Mouse (Mus musculus): ENCODE results near the gene Gpa33. TPM values are rescaled to one million over a fixed set of nuclear protein-coding genes. Genes with fewer than 3 reads are reported as not detected.

The Gpa33 gene
- total and polyA plus RNA-seq, 3 experiments = not detected

DNA sequence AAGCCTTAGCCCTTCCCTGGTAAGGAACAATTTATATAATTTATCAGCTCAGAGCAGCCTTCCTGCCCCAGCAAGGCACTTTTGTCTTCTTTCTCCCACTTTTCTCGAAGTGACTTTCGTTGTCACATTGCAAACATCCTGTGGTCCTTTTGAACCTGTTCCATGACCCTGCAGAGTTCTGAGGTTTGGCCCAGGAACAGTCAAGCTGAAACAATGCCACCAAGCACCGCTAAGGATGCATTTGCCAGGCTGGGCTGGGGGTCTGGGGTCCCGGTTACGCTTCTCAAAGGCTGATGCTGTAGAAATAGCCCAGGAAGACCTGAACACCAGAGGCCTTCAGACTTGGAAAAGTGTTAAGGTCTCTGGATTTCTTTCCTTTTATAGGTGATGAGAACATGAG lies 55.3 kb downstream of the Gpa33 start:
- 65% methylated on average over 5 of the region's 5 CpGs for WGBS
- TF ChIP-seq CTCF (IDR thresholded peaks at IDR 0.05) = no peak
- no peak for TF ChIP-seq POLR2A (IDR thresholded peaks at IDR 0.05; ENCODE audit: insufficient read depth, low read depth, low read length)
- TF ChIP-seq EP300 (IDR thresholded peaks at IDR 0.05; ENCODE audit: insufficient read depth, low read depth, low read length) = no peak
- H3K27ac ChIP-seq = no peak overlapping the region

DNA sequence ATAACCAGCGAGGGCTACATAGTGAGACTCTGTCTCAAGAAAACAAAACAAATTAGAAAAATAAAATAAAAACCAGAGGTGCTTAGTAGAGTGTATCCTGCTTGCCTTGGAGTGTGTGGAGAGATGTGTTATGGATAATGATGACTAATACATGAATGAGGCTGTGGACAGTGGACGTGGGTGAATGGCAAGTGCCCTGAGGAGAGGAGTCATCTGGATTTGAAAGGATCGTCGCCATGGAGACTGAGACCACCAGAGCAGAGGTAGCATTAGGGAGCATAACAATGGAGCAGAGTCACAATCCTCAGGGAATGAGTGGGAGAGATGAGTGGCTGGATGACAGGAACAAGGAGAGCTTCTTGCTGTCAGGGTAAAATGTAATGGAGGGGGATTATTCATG lies 59.8 kb downstream of the Gpa33 start:
- Histone ChIP-seq H3K36me3 (ENCODE audit: control insufficient read depth, insufficient read depth, low read length) (no peaks in the 10 kb centered on the region), H3K4me1 (ENCODE audit: control insufficient read depth, insufficient read depth, low read length) (no peaks in the 10 kb centered on the region), H3K27me3 (ENCODE audit: control insufficient read depth, insufficient read depth, low read length) (no peaks in the 10 kb centered on the region), H3K79me2 (replicated peaks; ENCODE audit: control insufficient read depth, insufficient read depth, low read length) (no peaks in the 10 kb centered on the region), H3K4me3 (no peak overlapping the region), H3K27ac (no peak overlapping the region), H3K9ac (ENCODE audit: low read depth, low read length) (no peak overlapping the region)
- 86% methylated on average over 4 of the region's 4 CpGs for WGBS
- TF ChIP-seq CTCF (IDR thresholded peaks at IDR 0.05) = no peak
- no peak for TF ChIP-seq POLR2A (IDR thresholded peaks at IDR 0.05; ENCODE audit: insufficient read depth, low read depth, low read length)
- no peak for TF ChIP-seq EP300 (IDR thresholded peaks at IDR 0.05; ENCODE audit: insufficient read depth, low read depth, low read length)
- intact Hi-C loops (cut with DNase I) = no loop called here
- DNase-seq = no peak

More for the DNA sequence above, 55.3 kb downstream of the Gpa33 start:
- Histone ChIP-seq H3K27me3 (ENCODE audit: control insufficient read depth, insufficient read depth, low read length) (no peaks in the 10 kb centered on the region), H3K4me3 (no peak overlapping the region), H3K36me3 (ENCODE audit: control insufficient read depth, insufficient read depth, low read length) (no peaks in the 10 kb centered on the region), H3K79me2 (replicated peaks; ENCODE audit: control insufficient read depth, insufficient read depth, low read length) (no peaks in the 10 kb centered on the region), H3K9ac (ENCODE audit: low read depth, low read length) (no peak overlapping the region), H3K4me1 (ENCODE audit: control insufficient read depth, insufficient read depth, low read length) (no peaks in the 10 kb centered on the region; the same call in 1 of the 2 replicates)
- intact Hi-C loops (cut with DNase I) = no loop called here
- no peak for DNase-seq

DNA sequence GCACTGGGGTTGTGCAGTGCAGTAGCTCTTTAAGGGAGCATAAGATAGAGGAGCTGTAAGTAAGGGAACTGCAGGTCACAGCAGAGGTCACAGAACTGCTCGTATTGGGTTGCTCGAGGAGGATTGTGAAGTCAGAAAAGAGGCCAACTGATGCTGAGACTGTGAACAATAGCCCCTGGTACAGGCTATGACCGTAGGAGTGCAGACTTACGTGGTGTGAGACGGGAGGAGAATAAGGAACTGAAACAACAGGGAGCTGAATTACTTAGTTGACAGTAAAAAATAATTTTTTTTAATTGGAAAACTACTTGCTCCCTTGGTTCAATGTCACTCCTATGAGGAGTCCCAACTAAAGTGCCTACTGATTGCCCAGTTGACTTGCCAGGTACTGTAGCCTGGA lies 74.1 kb downstream of the Gpa33 start:
- DNase-seq = no peak
- no peaks in the 10 kb centered on the region for H3K79me2 ChIP-seq (replicated peaks; ENCODE audit: control insufficient read depth, insufficient read depth, low read length)
- H3K36me3 ChIP-seq (ENCODE audit: control insufficient read depth, insufficient read depth, low read length) = no peaks in the 10 kb centered on the region
- H3K4me3 ChIP-seq = no peak overlapping the region
- H3K4me1 ChIP-seq (ENCODE audit: control insufficient read depth, insufficient read depth, low read length) = no peaks in the 10 kb centered on the region
- 58% methylated on average over 5 of the region's 5 CpGs for WGBS
- H3K27me3 ChIP-seq (ENCODE audit: control insufficient read depth, insufficient read depth, low read length) = no peaks in the 10 kb centered on the region
- intact Hi-C loops (cut with DNase I) = no loop called here
- no peak overlapping the region for H3K27ac ChIP-seq
- TF ChIP-seq CTCF (IDR thresholded peaks at IDR 0.05) (no peak), EP300 (IDR thresholded peaks at IDR 0.05; ENCODE audit: insufficient read depth, low read depth, low read length) (no peak), POLR2A (IDR thresholded peaks at IDR 0.05; ENCODE audit: insufficient read depth, low read depth, low read length) (no peak)
- H3K9ac ChIP-seq (ENCODE audit: low read depth, low read length) = no peak overlapping the region

DNA sequence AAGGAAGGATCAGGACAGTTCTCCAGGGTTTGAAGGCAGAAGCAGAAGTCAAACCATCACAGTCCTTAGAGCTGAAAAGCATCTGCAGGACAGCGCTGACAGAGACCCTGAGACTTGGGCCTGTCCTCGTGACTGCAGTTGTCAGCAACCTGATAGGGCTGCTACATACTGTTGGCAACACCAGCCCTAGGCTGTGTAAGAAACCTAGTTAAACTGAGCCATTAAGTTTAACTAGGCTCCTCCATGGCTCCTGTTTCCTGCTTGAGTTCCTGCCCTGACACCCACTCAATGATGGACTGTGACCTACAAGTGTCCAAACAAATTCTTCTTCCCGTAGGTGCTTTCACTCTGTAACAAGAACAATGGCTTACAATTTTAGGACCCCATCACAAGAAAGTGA lies 75.1 kb downstream of the Gpa33 start:
- Histone ChIP-seq H3K36me3 (ENCODE audit: control insufficient read depth, insufficient read depth, low read length) (no peaks in the 10 kb centered on the region), H3K4me1 (ENCODE audit: control insufficient read depth, insufficient read depth, low read length) (no peaks in the 10 kb centered on the region), H3K27ac (no peak overlapping the region), H3K9ac (ENCODE audit: low read depth, low read length) (no peak overlapping the region), H3K27me3 (ENCODE audit: control insufficient read depth, insufficient read depth, low read length) (no peaks in the 10 kb centered on the region), H3K79me2 (replicated peaks; ENCODE audit: control insufficient read depth, insufficient read depth, low read length) (no peaks in the 10 kb centered on the region), H3K4me3 (no peak overlapping the region)
- TF ChIP-seq EP300 (IDR thresholded peaks at IDR 0.05; ENCODE audit: insufficient read depth, low read depth, low read length) (no peak), CTCF (IDR thresholded peaks at IDR 0.05) (no peak), POLR2A (IDR thresholded peaks at IDR 0.05; ENCODE audit: insufficient read depth, low read depth, low read length) (no peak)
- intact Hi-C loops (cut with DNase I) = no loop called here
- no peak for DNase-seq
- WGBS = 59% methylated on average over 3 of the region's 3 CpGs

DNA sequence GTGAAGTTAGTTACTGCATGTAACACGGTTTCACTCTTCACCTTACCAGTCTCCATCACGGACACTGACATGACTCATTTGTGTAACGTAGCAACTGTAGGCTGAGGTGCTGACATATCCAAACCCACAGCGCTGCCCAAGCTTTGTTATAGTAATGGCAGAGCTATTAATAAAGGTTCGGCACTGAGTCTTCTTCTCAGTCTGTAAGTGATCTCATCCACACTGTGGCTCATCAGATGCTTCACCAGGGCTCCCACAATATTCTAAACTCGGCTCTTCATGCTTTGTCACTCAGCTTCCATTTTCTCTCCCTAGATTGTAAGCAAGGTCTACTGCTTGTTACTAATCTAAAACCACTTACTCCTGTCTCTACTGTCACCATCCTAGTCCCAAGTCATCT lies 79.3 kb downstream of the Gpa33 start:
- no peaks in the 10 kb centered on the region for H3K4me1 ChIP-seq (ENCODE audit: control insufficient read depth, insufficient read depth, low read length)
- H3K27me3 ChIP-seq (ENCODE audit: control insufficient read depth, insufficient read depth, low read length) = no peaks in the 10 kb centered on the region
- no peak for DNase-seq
- H3K4me3 ChIP-seq = no peak overlapping the region
- no peaks in the 10 kb centered on the region for H3K79me2 ChIP-seq (replicated peaks; ENCODE audit: control insufficient read depth, insufficient read depth, low read length)
- WGBS = 72% methylated on average over 6 of the region's 6 CpGs
- no peak overlapping the region for H3K9ac ChIP-seq (ENCODE audit: low read depth, low read length)
- no peaks in the 10 kb centered on the region for H3K36me3 ChIP-seq (ENCODE audit: control insufficient read depth, insufficient read depth, low read length)
- TF ChIP-seq CTCF (IDR thresholded peaks at IDR 0.05) (no peak), EP300 (IDR thresholded peaks at IDR 0.05; ENCODE audit: insufficient read depth, low read depth, low read length) (no peak), POLR2A (IDR thresholded peaks at IDR 0.05; ENCODE audit: insufficient read depth, low read depth, low read length) (no peak)
- intact Hi-C loops (cut with DNase I) = no loop called here
- H3K27ac ChIP-seq = no peak overlapping the region

DNA sequence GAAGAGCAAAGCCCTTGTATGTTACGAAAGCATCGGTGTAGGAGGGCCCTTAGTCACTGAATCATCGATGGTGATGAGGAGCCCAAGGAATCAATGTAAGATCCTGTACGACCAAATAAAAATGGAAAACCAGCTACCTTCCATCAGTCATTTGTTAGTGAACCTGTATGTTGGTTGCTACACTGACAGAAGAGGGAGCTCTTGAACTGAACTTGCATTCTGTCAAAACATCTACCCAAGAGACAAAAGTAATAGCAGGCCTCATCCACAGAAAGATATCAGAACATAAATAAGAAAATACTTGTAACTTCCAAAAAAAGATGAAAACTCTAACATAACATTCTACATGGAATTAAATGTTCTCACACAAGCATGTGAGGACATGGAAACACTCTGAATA lies 84.1 kb downstream of the Gpa33 start:
- no peaks in the 10 kb centered on the region for H3K27me3 ChIP-seq (ENCODE audit: control insufficient read depth, insufficient read depth, low read length)
- WGBS = 80% methylated on average over 4 of the region's 4 CpGs
- TF ChIP-seq CTCF (IDR thresholded peaks at IDR 0.05) (peak; percentile 50), EP300 (IDR thresholded peaks at IDR 0.05; ENCODE audit: insufficient read depth, low read depth, low read length) (no peak)
- intact Hi-C loops (cut with DNase I) = no loop called here
- H3K27ac ChIP-seq = no peak overlapping the region
- H3K4me3 ChIP-seq = no peak overlapping the region
- H3K9ac ChIP-seq (ENCODE audit: low read depth, low read length) = no peak overlapping the region
- H3K79me2 ChIP-seq (replicated peaks; ENCODE audit: control insufficient read depth, insufficient read depth, low read length) = no peaks in the 10 kb centered on the region
- no peaks in the 10 kb centered on the region for H3K36me3 ChIP-seq (ENCODE audit: control insufficient read depth, insufficient read depth, low read length)
- H3K4me1 ChIP-seq (ENCODE audit: control insufficient read depth, insufficient read depth, low read length) = no peaks in the 10 kb centered on the region
- DNase-seq = no peak

Other genes with a start within 250 kb of the Gpa33 start
- gene Pou2f1, start 127.6 kb upstream of the Gpa33 start, total RNA-seq (2021) = 10 to 100 TPM in 1 of 2 experiments, 1 to 10 TPM in 1; 8.2 to 11.4 TPM
- 7.6 and 8.6 TPM in 2 replicates for gene Pou2f1, start 127.6 kb upstream of the Gpa33 start, polyA plus RNA-seq (2012; rRNA removed)
- 10 to 100 TPM; 37.3 to 42.1 TPM for gene Dusp27, start 2.3 kb upstream of the Gpa33 start, total RNA-seq (2021)
- 9.4 and 12.8 TPM in 2 replicates for gene Dusp27, start 2.3 kb upstream of the Gpa33 start, polyA plus RNA-seq (2012; rRNA removed)
- not detected for gene Mael, start 108.5 kb downstream of the Gpa33 start, total RNA-seq (2021)
- 0.18 and 0.26 TPM in 2 replicates for gene Mael, start 108.5 kb downstream of the Gpa33 start, polyA plus RNA-seq (2012; rRNA removed)
- gene Ildr2, start 123.9 kb downstream of the Gpa33 start, total RNA-seq (2021) = 1 to 10 TPM; 2.4 to 2.9 TPM
- 0.25 and 1.00 TPM in 2 replicates for gene Ildr2, start 123.9 kb downstream of the Gpa33 start, polyA plus RNA-seq (2012; rRNA removed)
- 1 to 10 TPM; 6.6 to 9.2 TPM for gene Tada1, start 248.9 kb downstream of the Gpa33 start, total RNA-seq (2021)
- 8.5 and 15.0 TPM in 2 replicates for gene Tada1, start 248.9 kb downstream of the Gpa33 start, polyA plus RNA-seq (2012; rRNA removed)